Mouse (Mus musculus) cerebellum, adult 2 months (tissue): ENCODE results near the gene Wdr5.
"Not testable (repeated sequence)": the region's sequence is repeated elsewhere in the genome, so short reads cannot be mapped to it uniquely, and the experiment has no call there.

ENCODE experiments used
- CTCF ChIP-seq: fragments of 200-500 bp; IDR thresholded peaks from 2 replicates; pipeline ENCODE4 v1.5.1; 2011; ENCODE audit warnings: low read depth, mild to moderate bottlenecking, control low read depth, low read length, moderate library complexity, borderline replicate concordance; ENCODE audit not compliant: insufficient read depth
- POLR2A ChIP-seq: fragments of 200-500 bp; IDR thresholded peaks from 2 replicates; pipeline ENCODE4 v1.6.1; 2011; ENCODE audit warnings: low read length, control low read depth, borderline replicate concordance; ENCODE audit not compliant: insufficient read depth

DNA sequence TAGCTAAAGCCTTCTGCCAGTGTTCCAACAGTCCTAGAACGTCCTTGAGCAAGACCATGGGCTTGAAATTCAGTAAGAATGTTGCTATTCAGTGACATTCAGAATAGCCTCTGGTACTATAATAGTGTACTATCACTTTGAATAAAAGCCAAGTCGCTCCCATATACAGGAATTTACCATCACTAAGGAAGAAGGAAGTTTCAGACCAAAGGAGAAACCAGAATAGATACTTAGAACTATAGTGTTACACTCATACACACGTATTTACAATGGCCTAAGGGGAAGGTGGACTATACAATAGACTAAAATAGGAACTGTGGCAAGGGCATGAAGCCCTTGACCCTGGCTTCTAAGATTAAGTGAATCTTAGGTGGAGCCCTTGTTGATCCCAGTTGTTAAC is 30.6 kb downstream of the Wdr5 start:
- TF ChIP-seq CTCF, POLR2A: not testable (repeated sequence)
